Mouse (Mus musculus) testis, adult 2 months (tissue): ENCODE data around the gene Epx.
"Not testable (repeated sequence)": the region's sequence is repeated elsewhere in the genome, so short reads cannot be mapped to it uniquely, and the experiment has no call there.

Source experiments
- CTCF ChIP-seq: fragments of 200-500 bp; IDR thresholded peaks from 2 replicates; pipeline ENCODE4 v1.5.1; 2012; ENCODE audit warnings: low read depth, mild to moderate bottlenecking, inconsistent platforms, low read length, moderate library complexity; ENCODE audit not compliant: control insufficient read depth, insufficient read depth, insufficient replicate concordance
- POLR2A ChIP-seq: fragments of 200-500 bp; IDR thresholded peaks from 2 replicates; pipeline ENCODE4 v1.6.1; 2012; ENCODE audit warnings: low read depth, mild to moderate bottlenecking, inconsistent platforms, low read length, moderate library complexity; ENCODE audit not compliant: control insufficient read depth

DNA sequence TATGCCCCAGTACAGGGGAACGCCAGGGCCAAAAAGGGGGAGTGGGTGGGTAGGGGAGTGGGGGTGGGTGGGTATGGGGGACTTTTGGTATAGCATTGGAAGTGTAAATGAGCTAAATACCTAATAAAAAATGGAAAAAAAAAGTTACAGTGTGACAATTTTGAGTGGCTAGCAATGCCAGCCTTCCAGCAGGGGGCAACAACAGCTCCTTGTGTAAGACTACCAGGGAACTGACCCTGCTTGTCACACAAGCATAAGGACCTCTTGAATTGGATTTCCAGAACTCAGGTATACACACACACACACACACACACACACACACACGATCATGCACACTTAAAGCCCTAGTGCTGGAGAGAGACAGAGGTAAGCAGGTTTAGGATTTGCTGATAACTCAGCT, 8.4 kb downstream of the Epx start:
- not testable (repeated sequence) for TF ChIP-seq CTCF, POLR2A
